Mouse (Mus musculus): ENCODE measurements around the gene Dph5.

DNA sequence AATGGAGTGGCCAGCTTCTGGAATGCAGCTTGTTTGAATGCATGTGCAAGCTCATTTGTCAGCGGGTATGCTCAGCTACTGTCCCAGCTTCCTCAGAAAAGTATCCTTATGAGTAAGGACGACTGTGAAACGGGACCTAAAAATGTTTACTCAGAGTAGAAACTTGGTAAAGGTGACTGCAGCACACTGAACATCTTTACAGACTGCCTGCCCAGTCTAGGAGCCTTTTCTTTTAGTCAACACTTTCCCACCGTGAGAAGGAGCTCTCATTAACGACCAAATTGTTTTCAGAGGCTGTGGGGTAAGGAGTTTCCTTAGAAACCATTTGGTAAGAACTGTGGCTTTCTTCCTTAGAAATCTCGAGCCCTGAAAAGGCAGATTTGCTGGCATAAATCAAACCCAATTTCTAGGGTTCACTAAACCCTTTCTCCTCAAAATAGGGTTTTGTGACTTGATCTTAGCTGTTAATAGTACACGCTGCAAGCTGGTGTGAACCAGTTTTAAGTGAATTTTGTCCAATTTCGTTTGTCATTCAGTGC is 31.1 kb upstream of the Dph5 start:
- no peak for TF ChIP-seq POLR2A (IDR thresholded peaks at IDR 0.05; ENCODE audit: low read depth, low read length)
- no peak for TF ChIP-seq CTCF (IDR thresholded peaks at IDR 0.05; ENCODE audit: extremely low read depth, insufficient read depth, insufficient read length, insufficient replicate concordance)

Data from spleen, adult 2 months (tissue).